Mouse (Mus musculus): ENCODE results near the gene Rps6ka5. TPM values are rescaled to one million over a fixed set of nuclear protein-coding genes. Genes with fewer than 3 reads are reported as not detected.

The Rps6ka5 gene
- polyA plus RNA-seq, 1 experiment: 1.1 TPM

GRCm38 (mm10) chr12:100543437-100544193, 183.2 kb downstream of the Rps6ka5 start:
- no peak for TF ChIP-seq POLR2A (IDR thresholded peaks at IDR 0.05; ENCODE audit: low read depth, low read length)
- no peak for TF ChIP-seq CTCF (conservative IDR thresholded peaks at IDR 0.05; ENCODE audit: insufficient read depth, insufficient read length, low read depth, low read length)

GRCm38 (mm10) chr12:100542494-100542893, 184.3 kb downstream of the Rps6ka5 start:
- H3K36me3 ChIP-seq (ENCODE audit: control insufficient read depth, insufficient read depth, low read length): no peaks in the 10 kb centered on the region
- WGBS: 92% methylated on average over 6 of the region's 6 CpGs
- DNase-seq: no peak
- H3K27me3 ChIP-seq (replicated peaks; ENCODE audit: control insufficient read depth, insufficient read depth, low read length): no peaks in the 10 kb centered on the region
- H3K4me3 ChIP-seq (ENCODE audit: insufficient read depth, low read depth, low read length): no peak overlapping the region
- H3K27ac ChIP-seq (ENCODE audit: insufficient read depth, low read depth, low read length): no peak overlapping the region
- TF ChIP-seq POLR2A (IDR thresholded peaks at IDR 0.05; ENCODE audit: low read depth, low read length): no peak
- TF ChIP-seq CTCF (conservative IDR thresholded peaks at IDR 0.05; ENCODE audit: insufficient read depth, insufficient read length, low read depth, low read length): no peak
- H3K4me1 ChIP-seq (ENCODE audit: control insufficient read depth, insufficient read depth, low read length): peaks cover 2% of the 10 kb centered on the region; the same call in 1 of the 2 replicates

More at GRCm38 (mm10) chr12:100543437-100544193, 183.2 kb downstream of the Rps6ka5 start:
- WGBS: 80% methylated on average over 6 of the region's 6 CpGs
- Histone ChIP-seq H3K36me3 (ENCODE audit: control insufficient read depth, insufficient read depth, low read length) (no peaks in the 10 kb centered on the region), H3K4me1 (ENCODE audit: control insufficient read depth, insufficient read depth, low read length) (peaks cover 2% of the 10 kb centered on the region; the same call in 1 of the 2 replicates), H3K27ac (ENCODE audit: insufficient read depth, low read depth, low read length) (no peak overlapping the region), H3K27me3 (replicated peaks; ENCODE audit: control insufficient read depth, insufficient read depth, low read length) (no peaks in the 10 kb centered on the region), H3K4me3 (ENCODE audit: insufficient read depth, low read depth, low read length) (no peak overlapping the region)
- no peak for DNase-seq

GRCm38 (mm10) chr12:100542076-100542475, 184.7 kb downstream of the Rps6ka5 start:
- peaks cover 2% of the 10 kb centered on the region; the same call in 1 of the 2 replicates for H3K4me1 ChIP-seq (ENCODE audit: control insufficient read depth, insufficient read depth, low read length)
- no peak overlapping the region for H3K4me3 ChIP-seq (ENCODE audit: insufficient read depth, low read depth, low read length)
- DNase-seq: no peak
- no peak overlapping the region for H3K27ac ChIP-seq (ENCODE audit: insufficient read depth, low read depth, low read length)
- H3K36me3 ChIP-seq (ENCODE audit: control insufficient read depth, insufficient read depth, low read length): no peaks in the 10 kb centered on the region
- H3K27me3 ChIP-seq (replicated peaks; ENCODE audit: control insufficient read depth, insufficient read depth, low read length): no peaks in the 10 kb centered on the region
- WGBS: 52% methylated on average over 3 of the region's 3 CpGs
- TF ChIP-seq POLR2A (IDR thresholded peaks at IDR 0.05; ENCODE audit: low read depth, low read length): no peak
- no peak for TF ChIP-seq CTCF (conservative IDR thresholded peaks at IDR 0.05; ENCODE audit: insufficient read depth, insufficient read length, low read depth, low read length)

GRCm38 (mm10) chr12:100539158-100539714, 187.5 kb downstream of the Rps6ka5 start:
- Histone ChIP-seq H3K27me3 (replicated peaks; ENCODE audit: control insufficient read depth, insufficient read depth, low read length) (no peaks in the 10 kb centered on the region), H3K4me1 (ENCODE audit: control insufficient read depth, insufficient read depth, low read length) (peaks cover 2% of the 10 kb centered on the region; the same call in 1 of the 2 replicates), H3K27ac (ENCODE audit: insufficient read depth, low read depth, low read length) (peak overlapping the region; percentile 56; the same call in 1 of the 2 replicates), H3K36me3 (ENCODE audit: control insufficient read depth, insufficient read depth, low read length) (no peaks in the 10 kb centered on the region), H3K4me3 (ENCODE audit: insufficient read depth, low read depth, low read length) (no peak overlapping the region)
- no peak for TF ChIP-seq POLR2A (IDR thresholded peaks at IDR 0.05; ENCODE audit: low read depth, low read length)
- no peak for TF ChIP-seq CTCF (conservative IDR thresholded peaks at IDR 0.05; ENCODE audit: insufficient read depth, insufficient read length, low read depth, low read length)
- WGBS: 18% methylated on average over 9 of the region's 9 CpGs
- no peak for DNase-seq

- WGBS: 31% methylated on average over 7 of the region's 7 CpGs
- Histone ChIP-seq H3K27me3 (replicated peaks; ENCODE audit: control insufficient read depth, insufficient read depth, low read length) (no peaks in the 10 kb centered on the region), H3K27ac (ENCODE audit: insufficient read depth, low read depth, low read length) (peak overlapping the region; percentile 56; the same call in 1 of the 2 replicates), H3K4me3 (ENCODE audit: insufficient read depth, low read depth, low read length) (no peak overlapping the region), H3K36me3 (ENCODE audit: control insufficient read depth, insufficient read depth, low read length) (no peaks in the 10 kb centered on the region), H3K4me1 (ENCODE audit: control insufficient read depth, insufficient read depth, low read length) (peaks cover 2% of the 10 kb centered on the region; the same call in 1 of the 2 replicates)
- no peak for TF ChIP-seq POLR2A (IDR thresholded peaks at IDR 0.05; ENCODE audit: low read depth, low read length)
- TF ChIP-seq CTCF (conservative IDR thresholded peaks at IDR 0.05; ENCODE audit: insufficient read depth, insufficient read length, low read depth, low read length): no peak
- peak; percentile 79 for DNase-seq
Measured at GRCm38 (mm10) chr12:100538445-100539157, 188.2 kb downstream of the Rps6ka5 start.

GRCm38 (mm10) chr12:100537091-100537490, 189.7 kb downstream of the Rps6ka5 start:
- 92% methylated on average over 11 of the region's 11 CpGs for WGBS

More at GRCm38 (mm10) chr12:100537091-100537490, 189.7 kb downstream of the Rps6ka5 start:
- TF ChIP-seq POLR2A (IDR thresholded peaks at IDR 0.05; ENCODE audit: low read depth, low read length) (no peak), CTCF (conservative IDR thresholded peaks at IDR 0.05; ENCODE audit: insufficient read depth, insufficient read length, low read depth, low read length) (no peak)
- no peak overlapping the region for H3K4me3 ChIP-seq (ENCODE audit: insufficient read depth, low read depth, low read length)
- no peak overlapping the region for H3K27ac ChIP-seq (ENCODE audit: insufficient read depth, low read depth, low read length)
- H3K27me3 ChIP-seq (replicated peaks; ENCODE audit: control insufficient read depth, insufficient read depth, low read length): no peaks in the 10 kb centered on the region
- H3K4me1 ChIP-seq (ENCODE audit: control insufficient read depth, insufficient read depth, low read length): peaks cover 2% of the 10 kb centered on the region; the same call in 1 of the 2 replicates
- no peaks in the 10 kb centered on the region for H3K36me3 ChIP-seq (ENCODE audit: control insufficient read depth, insufficient read depth, low read length)
- DNase-seq: no peak

Measured in kidney, adult 2 months (tissue).